Mouse (Mus musculus) spleen, postnatal 4 days (tissue): ENCODE results near the gene H2-T23.

Experiments used
- DNase-seq, 2 experiments: peaks; one replicate each; pipeline ENCODE4 v3.0.0; 2022; ENCODE audit warnings: low spot score in 2 of 2

H2-T23 gene

DNA sequence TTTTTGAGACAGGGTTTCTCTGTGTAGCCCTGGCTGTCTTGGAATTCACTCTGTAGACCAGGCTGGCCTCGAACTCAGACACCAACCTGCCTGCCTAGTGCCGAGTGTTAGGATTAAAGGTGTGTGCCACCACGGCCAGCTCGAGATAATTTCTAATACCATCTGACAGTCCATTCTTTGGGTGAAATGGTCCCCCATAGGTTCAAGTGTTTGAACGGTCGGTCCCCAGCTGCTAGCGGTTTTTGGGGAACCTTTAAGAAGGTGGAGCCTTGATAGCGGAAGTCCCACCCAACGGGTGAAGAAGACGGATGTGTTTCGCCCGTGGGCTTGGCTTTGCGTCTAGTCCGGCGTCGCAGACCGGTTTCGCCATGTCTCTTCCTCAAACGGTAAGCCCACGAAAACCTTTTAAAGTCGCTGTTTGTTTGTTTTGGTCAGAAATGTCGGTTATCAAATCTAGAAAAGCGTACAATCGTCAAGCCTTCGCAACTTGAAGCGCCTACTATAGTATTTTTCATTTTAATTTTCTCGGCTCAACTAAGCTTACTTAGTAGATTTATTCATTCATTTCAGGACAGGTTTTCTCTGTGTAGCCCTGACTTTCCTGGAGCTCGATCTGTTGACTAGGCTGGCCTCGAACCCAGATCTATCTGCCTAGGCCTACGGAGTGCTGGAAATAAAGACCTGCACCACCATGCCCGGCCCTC is 38.3 kb downstream of the H2-T23 start:
- peak; percentile 82 to 87 for DNase-seq

DNA sequence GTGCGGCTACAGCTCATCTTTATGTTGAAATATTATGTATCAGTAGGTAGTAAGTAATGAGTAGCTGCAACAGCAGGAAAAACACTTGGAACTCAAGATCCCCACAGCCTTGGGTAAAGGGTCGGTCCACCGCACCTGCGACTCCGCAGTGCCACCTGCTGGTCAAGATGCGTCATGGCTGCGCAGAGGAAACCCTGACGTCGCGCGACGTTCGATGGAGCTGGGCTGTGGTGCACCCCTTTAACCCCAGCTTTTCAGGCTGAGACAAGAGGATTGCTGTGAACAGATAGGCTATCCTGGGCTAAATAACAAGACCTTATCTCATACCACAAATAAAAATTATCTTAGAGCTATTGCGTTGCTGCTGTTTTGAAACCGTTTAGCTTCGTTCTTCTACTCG is 39.0 kb downstream of the H2-T23 start:
- DNase-seq = peak; percentile 82 to 95

- DNase-seq = no peak
Measured at GRCm38 (mm10) chr17:35991781-35992180, 40.9 kb downstream of the H2-T23 start.

DNA sequence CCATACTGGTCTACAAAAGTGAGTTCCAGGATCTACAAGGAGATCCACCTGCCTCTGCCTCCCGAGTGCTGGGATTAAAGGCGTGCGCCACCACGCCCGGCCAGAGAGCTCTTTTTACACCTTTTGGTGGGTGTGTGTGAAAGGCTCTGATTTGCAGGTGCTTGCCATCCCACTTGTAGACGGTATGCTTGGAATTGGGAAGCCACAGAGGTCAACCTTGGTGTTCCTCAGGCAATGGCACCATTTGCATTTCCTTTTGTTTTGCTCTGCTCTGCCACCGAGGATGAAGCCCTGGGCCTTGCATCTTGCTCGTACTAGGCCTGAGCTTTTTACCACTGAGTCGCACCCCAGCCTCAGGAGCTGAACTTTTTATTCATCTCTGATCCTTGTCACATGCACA is 50.9 kb downstream of the H2-T23 start:
- no peak for DNase-seq

DNA sequence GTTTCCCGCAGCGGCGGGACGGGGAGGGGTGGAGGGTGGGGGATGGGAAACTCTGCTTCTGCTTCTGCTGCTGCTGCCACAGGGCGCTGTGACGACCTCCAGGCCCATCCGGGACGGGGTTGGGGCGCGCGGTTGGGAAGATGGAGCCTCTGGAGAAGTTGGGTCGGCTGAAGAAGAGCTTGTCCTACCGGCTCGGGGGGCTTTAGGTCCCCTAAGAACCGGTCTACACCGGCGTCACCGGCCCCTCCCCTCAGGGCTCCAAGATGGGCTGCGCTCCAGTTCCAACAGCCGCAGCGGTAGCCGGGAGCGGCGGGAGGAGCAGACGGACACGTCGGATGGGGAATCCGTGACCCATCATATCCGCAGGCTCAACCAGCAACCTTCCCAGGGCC is 52.3 kb downstream of the H2-T23 start:
- no peak for DNase-seq
